Mouse (Mus musculus): Measurements from ENCODE around the gene Pde4a. TPM values are rescaled to one million over a fixed set of nuclear protein-coding genes. Genes with fewer than 3 reads are reported as not detected.
A peak's percentile ranks its signal among the peaks of the same experiment; 100 is the strongest.

Gene Pde4a
- polyA plus RNA-seq, 1 experiment from 2014 or later: 6.2 TPM

GRCm38 (mm10) chr9:21224576-21225414 is 59.3 kb downstream of the Pde4a start:
- peak overlapping the region; percentile 21 for H3K4me3 ChIP-seq (ENCODE audit: low read depth, low read length)
- DNase-seq (ENCODE audit: low spot score) (peak; percentile 68), ATAC-seq (ENCODE audit: low read depth) (peak; percentile 24; the same call in 1 of the 2 replicates)
- H3K36me3 ChIP-seq (ENCODE audit: control insufficient read depth, insufficient read depth, low read length): peaks cover 10% of the 10 kb centered on the region; the same call in 1 of the 2 replicates
- H3K4me1 ChIP-seq (ENCODE audit: control insufficient read depth, insufficient read depth, low read length): peaks cover 8% of the 10 kb centered on the region; the same call in 1 of the 2 replicates
- H3K9me3 ChIP-seq (ENCODE audit: control insufficient read depth, low read length): no peaks in the 10 kb centered on the region
- H3K27me3 ChIP-seq (replicated peaks; ENCODE audit: control insufficient read depth, insufficient read depth, low read length): no peaks in the 10 kb centered on the region
- peak overlapping the region; percentile 34; the same call in 1 of the 2 replicates for H3K9ac ChIP-seq (ENCODE audit: low read depth, low read length)
- H3K27ac ChIP-seq (replicated peaks; ENCODE audit: low read depth, low read length): no peak overlapping the region
- WGBS: 22% methylated on average over 26 of the region's 26 CpGs
- peak overlapping the region; percentile 44 for H3K4me2 ChIP-seq (ENCODE audit: low read depth, low read length)

GRCm38 (mm10) chr9:21225415-21225758 is 59.9 kb downstream of the Pde4a start:
- 8% methylated on average over 7 of the region's 7 CpGs for WGBS
- DNase-seq (ENCODE audit: low spot score) (no peak), ATAC-seq (ENCODE audit: low read depth) (no peak)
- H3K27ac ChIP-seq (replicated peaks; ENCODE audit: low read depth, low read length): no peak overlapping the region
- H3K4me3 ChIP-seq (ENCODE audit: low read depth, low read length): peak overlapping the region; percentile 21
- peaks cover 15% of the 10 kb centered on the region for H3K36me3 ChIP-seq (ENCODE audit: control insufficient read depth, insufficient read depth, low read length)
- H3K4me1 ChIP-seq (ENCODE audit: control insufficient read depth, insufficient read depth, low read length): peaks cover 8% of the 10 kb centered on the region; the same call in 1 of the 2 replicates
- H3K9me3 ChIP-seq (ENCODE audit: control insufficient read depth, low read length): no peaks in the 10 kb centered on the region
- H3K9ac ChIP-seq (ENCODE audit: low read depth, low read length): peak overlapping the region; percentile 34; the same call in 1 of the 2 replicates
- no peaks in the 10 kb centered on the region for H3K27me3 ChIP-seq (replicated peaks; ENCODE audit: control insufficient read depth, insufficient read depth, low read length)
- H3K4me2 ChIP-seq (ENCODE audit: low read depth, low read length): peak overlapping the region; percentile 44

- peak overlapping the region; percentile 50 for H3K4me2 ChIP-seq (ENCODE audit: low read depth, low read length)
- 18% methylated on average over 16 of the region's 16 CpGs for WGBS
- peak overlapping the region; percentile 50 for H3K9ac ChIP-seq (ENCODE audit: low read depth, low read length)
- no peaks in the 10 kb centered on the region for H3K9me3 ChIP-seq (ENCODE audit: control insufficient read depth, low read length)
- H3K4me3 ChIP-seq (ENCODE audit: low read depth, low read length): peak overlapping the region; percentile 21
- peaks cover 34% of the 10 kb centered on the region for H3K36me3 ChIP-seq (ENCODE audit: control insufficient read depth, insufficient read depth, low read length)
- ATAC-seq (ENCODE audit: low read depth): peak; percentile 81
- no peaks in the 10 kb centered on the region for H3K27me3 ChIP-seq (replicated peaks; ENCODE audit: control insufficient read depth, insufficient read depth, low read length)
- peak; percentile 82 for DNase-seq (ENCODE audit: low spot score)
- 0 out of 2 replicates have a peak overlapping the region, but pooled peaks have one; percentile 74 for H3K27ac ChIP-seq (replicated peaks; ENCODE audit: low read depth, low read length)
- peaks cover 8% of the 10 kb centered on the region; the same call in 1 of the 2 replicates for H3K4me1 ChIP-seq (ENCODE audit: control insufficient read depth, insufficient read depth, low read length)
Observed at GRCm38 (mm10) chr9:21227342-21227741, 61.8 kb downstream of the Pde4a start.

- WGBS: 55% methylated on average over 23 of the region's 23 CpGs
- no peak for ATAC-seq (ENCODE audit: low read depth)
- Histone ChIP-seq H3K27me3 (replicated peaks; ENCODE audit: control insufficient read depth, insufficient read depth, low read length) (no peaks in the 10 kb centered on the region), H3K4me3 (ENCODE audit: low read depth, low read length) (no peak overlapping the region), H3K27ac (replicated peaks; ENCODE audit: low read depth, low read length) (no peak overlapping the region), H3K4me2 (ENCODE audit: low read depth, low read length) (no peak overlapping the region), H3K9me3 (ENCODE audit: control insufficient read depth, low read length) (no peaks in the 10 kb centered on the region), H3K36me3 (ENCODE audit: control insufficient read depth, insufficient read depth, low read length) (peaks cover 73% of the 10 kb centered on the region), H3K9ac (ENCODE audit: low read depth, low read length) (no peak overlapping the region), H3K4me1 (ENCODE audit: control insufficient read depth, insufficient read depth, low read length) (peaks cover 5% of the 10 kb centered on the region; the same call in 1 of the 2 replicates)
- DNase-seq (ENCODE audit: low spot score): no peak
Observed at GRCm38 (mm10) chr9:21231551-21231950, 66.0 kb downstream of the Pde4a start.

- H3K4me1 ChIP-seq (ENCODE audit: control insufficient read depth, insufficient read depth, low read length): peaks cover 13% of the 10 kb centered on the region
- H3K27ac ChIP-seq (replicated peaks; ENCODE audit: low read depth, low read length): no peak overlapping the region
- 90% methylated on average over 5 of the region's 5 CpGs for whole genome bisulfite sequencing
- no peaks in the 10 kb centered on the region for H3K27me3 ChIP-seq (replicated peaks; ENCODE audit: control insufficient read depth, insufficient read depth, low read length)
- ATAC-seq (ENCODE audit: low read depth) (no peak), DNase-seq (ENCODE audit: low spot score) (no peak)
- H3K9ac ChIP-seq (ENCODE audit: low read depth, low read length): no peak overlapping the region
- H3K4me2 ChIP-seq (ENCODE audit: low read depth, low read length): no peak overlapping the region
- H3K36me3 ChIP-seq (ENCODE audit: control insufficient read depth, insufficient read depth, low read length): peaks cover 79% of the 10 kb centered on the region
- no peaks in the 10 kb centered on the region for H3K9me3 ChIP-seq (ENCODE audit: control insufficient read depth, low read length)
- H3K4me3 ChIP-seq (ENCODE audit: low read depth, low read length): no peak overlapping the region
Observed at GRCm38 (mm10) chr9:21232867-21233266, 67.4 kb downstream of the Pde4a start.

GRCm38 (mm10) chr9:21233366-21233765 is 67.9 kb downstream of the Pde4a start:
- Histone ChIP-seq H3K9ac (ENCODE audit: low read depth, low read length) (no peak overlapping the region), H3K4me3 (ENCODE audit: low read depth, low read length) (no peak overlapping the region), H3K36me3 (ENCODE audit: control insufficient read depth, insufficient read depth, low read length) (peaks cover 79% of the 10 kb centered on the region), H3K4me2 (ENCODE audit: low read depth, low read length) (no peak overlapping the region), H3K27ac (replicated peaks; ENCODE audit: low read depth, low read length) (no peak overlapping the region), H3K9me3 (ENCODE audit: control insufficient read depth, low read length) (no peaks in the 10 kb centered on the region), H3K27me3 (replicated peaks; ENCODE audit: control insufficient read depth, insufficient read depth, low read length) (no peaks in the 10 kb centered on the region), H3K4me1 (ENCODE audit: control insufficient read depth, insufficient read depth, low read length) (peaks cover 9% of the 10 kb centered on the region)
- ATAC-seq (ENCODE audit: low read depth) (no peak), DNase-seq (ENCODE audit: low spot score) (no peak)
- 93% methylated on average over 18 of the region's 29 CpGs for WGBS

- H3K27ac ChIP-seq (replicated peaks; ENCODE audit: low read depth, low read length): no peak overlapping the region
- H3K4me1 ChIP-seq (ENCODE audit: control insufficient read depth, insufficient read depth, low read length): peaks cover 9% of the 10 kb centered on the region
- peaks cover 79% of the 10 kb centered on the region for H3K36me3 ChIP-seq (ENCODE audit: control insufficient read depth, insufficient read depth, low read length)
- H3K4me3 ChIP-seq (ENCODE audit: low read depth, low read length): no peak overlapping the region
- H3K9ac ChIP-seq (ENCODE audit: low read depth, low read length): no peak overlapping the region
- no peak overlapping the region for H3K4me2 ChIP-seq (ENCODE audit: low read depth, low read length)
- no peaks in the 10 kb centered on the region for H3K27me3 ChIP-seq (replicated peaks; ENCODE audit: control insufficient read depth, insufficient read depth, low read length)
- WGBS: 82% methylated on average over 28 of the region's 28 CpGs
- H3K9me3 ChIP-seq (ENCODE audit: control insufficient read depth, low read length): no peaks in the 10 kb centered on the region
- no peak for DNase-seq (ENCODE audit: low spot score)
- no peak for ATAC-seq (ENCODE audit: low read depth)
Observed at GRCm38 (mm10) chr9:21233805-21234204, 68.3 kb downstream of the Pde4a start.

- WGBS: 90% methylated on average over 4 of the region's 4 CpGs
- no peak overlapping the region for H3K9ac ChIP-seq (ENCODE audit: low read depth, low read length)
- peaks cover 65% of the 10 kb centered on the region for H3K36me3 ChIP-seq (ENCODE audit: control insufficient read depth, insufficient read depth, low read length)
- no peaks in the 10 kb centered on the region for H3K9me3 ChIP-seq (ENCODE audit: control insufficient read depth, low read length)
- H3K27me3 ChIP-seq (replicated peaks; ENCODE audit: control insufficient read depth, insufficient read depth, low read length): no peaks in the 10 kb centered on the region
- no peak overlapping the region for H3K4me2 ChIP-seq (ENCODE audit: low read depth, low read length)
- no peak overlapping the region for H3K27ac ChIP-seq (replicated peaks; ENCODE audit: low read depth, low read length)
- no peak overlapping the region for H3K4me3 ChIP-seq (ENCODE audit: low read depth, low read length)
- peaks cover 9% of the 10 kb centered on the region for H3K4me1 ChIP-seq (ENCODE audit: control insufficient read depth, insufficient read depth, low read length)
- no peak for DNase-seq (ENCODE audit: low spot score)
- no peak for ATAC-seq (ENCODE audit: low read depth)
Observed at GRCm38 (mm10) chr9:21235341-21235740, 69.8 kb downstream of the Pde4a start.

Data from embryonic facial prominence, embryonic 14.5 days (tissue).